Mouse (Mus musculus): ENCODE results near the gene Nceh1. TPM values are rescaled to one million over a fixed set of nuclear protein-coding genes. Genes with fewer than 3 reads are reported as not detected.

Nceh1 gene
- total RNA-seq (2012; rRNA removed), result 8.2 and 9.7 TPM in 2 replicates
- polyA plus RNA-seq (2012; ENCODE audit: insufficient read depth in 1 of 2, insufficient read length in 2 of 2, low read depth in 1 of 2, low replicate concordance in 2 of 2, missing spikeins in 1 of 2), result 1 to 10 TPM in 1 of 2 experiments, not detected in 1; 9.3 TPM

GRCm38 (mm10) chr3:27182733-27183600 lies at the start of gene Nceh1:
TSS of gene Nceh1 (plus strand) at chr3:27182965.
- Histone ChIP-seq H3K79me2 (ENCODE audit: control insufficient read depth, insufficient read depth, low read length, poor library complexity) (peaks cover 3% of the 10 kb centered on the region; the same call in 1 of the 2 replicates), H3K4me3 (ENCODE audit: control insufficient read depth in 1 of 2, insufficient read depth in 1 of 2, low read depth in 2 of 2, low read length in 2 of 2) (peak within 1 kb of the TSS; percentile 66 to 70), H3K27me3 (ENCODE audit: control insufficient read depth in 1 of 2, insufficient read depth in 2 of 2, low read length in 2 of 2) (no peaks in the 10 kb centered on the region), H3K4me1 (ENCODE audit: control insufficient read depth in 1 of 2, insufficient read depth in 2 of 2, low read length in 2 of 2) (peaks cover 0 to 4% of the 10 kb centered on the region in 2 experiments; a peak in 1 of 4 replicates), H3K9me3 (replicated peaks; ENCODE audit: insufficient read depth, low read length) (no peaks in the 10 kb centered on the region), H3K36me3 (ENCODE audit: control insufficient read depth in 1 of 2, insufficient read depth in 2 of 2, low read length in 2 of 2) (no peaks in the 10 kb centered on the region), H3K9ac (ENCODE audit: control insufficient read depth, low read depth, low read length, poor library complexity, severe bottlenecking) (peak within 1 kb of the TSS; percentile 60), H3K27ac (ENCODE audit: control insufficient read depth, low read depth, low read length) (peak within 1 kb of the TSS; percentile 11; the same call in 1 of the 2 replicates)
- peak; percentile 97 for DNase-seq (ENCODE audit: low read depth, low spot score)
- 0 out of 2 replicates have a peak, but pooled peaks have one; percentile 67 for TF ChIP-seq ZMIZ1 (IDR thresholded peaks at IDR 0.05; ENCODE audit: low read depth, low read length)
- no peak for TF ChIP-seq KAT2A (conservative IDR thresholded peaks at IDR 0.05; ENCODE audit: low read depth, low read length)
- peak; percentile 60 for TF ChIP-seq MYC (IDR thresholded peaks at IDR 0.05; ENCODE audit: low read depth, low read length)
- TF ChIP-seq USF2 (IDR thresholded peaks at IDR 0.05; ENCODE audit: borderline replicate concordance in 1 of 2, insufficient read depth in 1 of 2, low read depth in 1 of 2, low read length in 2 of 2), result no peak
- TF ChIP-seq MEF2A (IDR thresholded peaks at IDR 0.05; ENCODE audit: extremely low read depth, insufficient replicate concordance, low read depth, low read length, poor library complexity, severe bottlenecking), result no peak
- TF ChIP-seq TAL1 (IDR thresholded peaks at IDR 0.05; ENCODE audit: low read length), result no peak
- no peak for TF ChIP-seq GATA1 (IDR thresholded peaks at IDR 0.05; ENCODE audit: low read depth, low read length)
- no peak; the same call in 1 of the 2 replicates for TF ChIP-seq TCF12 (IDR thresholded peaks at IDR 0.05; ENCODE audit: low read depth, low read length)
- TF ChIP-seq UBTF (IDR thresholded peaks at IDR 0.05; ENCODE audit: borderline replicate concordance, insufficient read depth, low read depth, low read length), result no peak
- peak; percentile 46; the same call in 1 of the 2 replicates for TF ChIP-seq POLR2AphosphoS2 (IDR thresholded peaks at IDR 0.05; ENCODE audit: low read length)
- TF ChIP-seq MAX (IDR thresholded peaks at IDR 0.05; ENCODE audit: low read length), result peak; percentile 88
- no peak for TF ChIP-seq E2F4 (IDR thresholded peaks at IDR 0.05; ENCODE audit: borderline replicate concordance, low read depth, low read length)
- TF ChIP-seq RAD21 (IDR thresholded peaks at IDR 0.05; ENCODE audit: low read depth, low read length), result peak; percentile 72
- no peak for TF ChIP-seq RCOR1 (IDR thresholded peaks at IDR 0.05; ENCODE audit: low read depth, low read length)
- TF ChIP-seq CTCF (IDR thresholded peaks at IDR 0.05 in 2 of 3, conservative IDR thresholded peaks at IDR 0.05 in 1 of 3; ENCODE audit: control insufficient read depth in 1 of 3, insufficient read depth in 1 of 3, low read depth in 2 of 3, low read length in 3 of 3, poor library complexity in 1 of 3, severe bottlenecking in 1 of 3), result peak; percentile 82 to 89 (median 82)
- TF ChIP-seq GABPA (IDR thresholded peaks at IDR 0.05; ENCODE audit: low read depth, low read length), result no peak
- no peak for TF ChIP-seq EP300 (IDR thresholded peaks at IDR 0.05; ENCODE audit: low read depth in 1 of 2, low read length in 2 of 2)
- TF ChIP-seq SMC3 (IDR thresholded peaks at IDR 0.05; ENCODE audit: low read depth, low read length), result peak; percentile 86
- no peak for TF ChIP-seq MYB (IDR thresholded peaks at IDR 0.05; ENCODE audit: low read depth, low read length)
- peak; percentile 85 for TF ChIP-seq SIN3A (IDR thresholded peaks at IDR 0.05; ENCODE audit: low read length)
- TF ChIP-seq CHD2 (IDR thresholded peaks at IDR 0.05; ENCODE audit: low read length), result no peak
- TF ChIP-seq NRF1 (IDR thresholded peaks at IDR 0.05; ENCODE audit: insufficient read depth, low read depth, low read length, poor library complexity, severe bottlenecking), result no peak
- peak; percentile 97 for TF ChIP-seq MAZ (IDR thresholded peaks at IDR 0.05; ENCODE audit: low read depth, low read length)
- peak; percentile 76 for TF ChIP-seq USF1 (IDR thresholded peaks at IDR 0.05; ENCODE audit: low read depth, low read length)
- TF ChIP-seq CHD1 (IDR thresholded peaks at IDR 0.05; ENCODE audit: low read depth, low read length), result no peak
- TF ChIP-seq ELF1 (IDR thresholded peaks at IDR 0.05; ENCODE audit: low read depth, low read length), result peak; percentile 84
- TF ChIP-seq NELFE (IDR thresholded peaks at IDR 0.05; ENCODE audit: low read depth, low read length), result peak; percentile 69
- TF ChIP-seq TBP (IDR thresholded peaks at IDR 0.05; ENCODE audit: low read depth, low read length), result peak; percentile 88
- TF ChIP-seq ZNF384 (IDR thresholded peaks at IDR 0.05; ENCODE audit: low read depth, low read length), result no peak
- peak; percentile 34; the same call in 1 of the 2 replicates for TF ChIP-seq BHLHE40 (IDR thresholded peaks at IDR 0.05; ENCODE audit: borderline replicate concordance, low read depth, low read length)
- TF ChIP-seq ETS1 (IDR thresholded peaks at IDR 0.05; ENCODE audit: low read depth, low read length), result no peak
- 0 out of 2 replicates have a peak, but pooled peaks have one; percentile 65 for TF ChIP-seq POLR2AphosphoS5 (IDR thresholded peaks at IDR 0.05; ENCODE audit: borderline replicate concordance, low read depth, low read length)
- peak; percentile 78 for TF ChIP-seq HCFC1 (IDR thresholded peaks at IDR 0.05; ENCODE audit: low read depth, low read length)
- TF ChIP-seq JUND (IDR thresholded peaks at IDR 0.05; ENCODE audit: low read depth, low read length), result no peak

All from MEL (cell line).